8 mouse cellular contexts compared by ENCODE assay signal in genomic region chr7:135651831-135652511, GRCm38 (mm10).
DNase-seq lines count a peak whose midpoint lies in the region; ATAC-seq and TF ChIP-seq lines count a peak whose summit lies in the region.

No protein-coding gene starts in this region.

- no peak for TF ChIP-seq EP300 in liver, embryonic 14.5 days (IDR thresholded peaks at IDR 0.05; ENCODE audit: low read depth)

- peak overlapping the region; percentile 47 for H3K9ac ChIP-seq in heart, embryonic 16.5 days (ENCODE audit: low read length)
- no peak overlapping the region for H3K9ac ChIP-seq in liver, embryonic 14.5 days (replicated peaks)

- H3K36me3 ChIP-seq in heart, embryonic 16.5 days (ENCODE audit: control insufficient read depth, insufficient read depth), result no peaks in the 10 kb centered on the region
- no peaks in the 10 kb centered on the region for H3K36me3 ChIP-seq in liver, embryonic 14.5 days (replicated peaks; ENCODE audit: control insufficient read depth, insufficient read depth, low read depth)

- peak overlapping the region; percentile 42 for H3K4me2 ChIP-seq in heart, embryonic 16.5 days (ENCODE audit: low read depth, low read length)
- H3K4me2 ChIP-seq in liver, embryonic 14.5 days (ENCODE audit: low read depth), result 0 out of 2 replicates have a peak overlapping the region, but pooled peaks have one; percentile 2

- peak; percentile 10 for DNase-seq in kidney, adult 18-20 months
- DNase-seq in kidney, adult 11 months, result no peak
- DNase-seq in liver, embryonic 14.5 days (ENCODE audit: low read depth in 3 of 3, low spot score in 3 of 3), result no peak
- peak; percentile 67 to 70 for DNase-seq in spleen, postnatal 36 days (ENCODE audit: low spot score in 2 of 2)
- DNase-seq in testis, postnatal 10 days (ENCODE audit: low spot score), result no peak
- DNase-seq in right cerebral cortex, postnatal 10 days (ENCODE audit: low spot score in 2 of 2), result no peak

- H3K9me3 ChIP-seq in heart, embryonic 16.5 days (replicated peaks; ENCODE audit: control insufficient read depth, low read length), result no peaks in the 10 kb centered on the region
- no peaks in the 10 kb centered on the region for H3K9me3 ChIP-seq in liver, embryonic 14.5 days (ENCODE audit: control insufficient read depth, low read length)

- peak; percentile 23; the same call in 1 of the 2 replicates for ATAC-seq in heart, embryonic 16.5 days (replicated peaks; ENCODE audit: extremely low read depth, insufficient read depth, low FRiP score)
- no peak for ATAC-seq in liver, embryonic 14.5 days (ENCODE audit: insufficient read depth)
- no peak for ATAC-seq in frontal cortex, adult (ENCODE audit: low TSS enrichment)

- 49% methylated on average over 18 of the region's 18 CpGs for WGBS in heart, embryonic 16.5 days
- 51% methylated on average over 18 of the region's 18 CpGs for WGBS in liver, embryonic 14.5 days (ENCODE audit: insufficient replicate concordance)

- no peaks in the 10 kb centered on the region for H3K27me3 ChIP-seq in heart, embryonic 16.5 days (ENCODE audit: control insufficient read depth, insufficient read depth, low read length)
- H3K27me3 ChIP-seq in liver, embryonic 14.5 days (ENCODE audit: control insufficient read depth, insufficient read depth, low read length), result no peaks in the 10 kb centered on the region

- peak overlapping the region; percentile 73 for H3K27ac ChIP-seq in heart, embryonic 16.5 days (ENCODE audit: low read length)
- H3K27ac ChIP-seq in liver, embryonic 14.5 days, result no peak overlapping the region

- peak overlapping the region; percentile 43 for H3K4me3 ChIP-seq in heart, embryonic 16.5 days (ENCODE audit: low read length)
- peak overlapping the region; percentile 32; a peak in 3 of 4 replicates for H3K4me3 ChIP-seq in liver, embryonic 14.5 days (ENCODE audit: insufficient read depth in 1 of 2, low read depth in 2 of 2, low read length in 2 of 2)

- no peak for TF ChIP-seq CTCF in liver, embryonic 14.5 days (IDR thresholded peaks at IDR 0.05; ENCODE audit: low read depth)

- H3K4me1 ChIP-seq in heart, embryonic 16.5 days (ENCODE audit: control insufficient read depth, insufficient read depth, low read length), result no peaks in the 10 kb centered on the region
- H3K4me1 ChIP-seq in liver, embryonic 14.5 days (replicated peaks; ENCODE audit: control insufficient read depth in 2 of 2, insufficient read depth in 2 of 2, low read length in 1 of 2), result no peaks in the 10 kb centered on the region; a peak in 1 of 4 replicates

Comparison
In these comparisons a context has a peak if more than half of its experiments do, and no peak if none do; other contexts are left out.
1. DNase-seq: peak in kidney, adult 18-20 months (single experiment) and spleen, postnatal 36 days (2 of 2); none in kidney, adult 11 months (single experiment), liver, embryonic 14.5 days (0 of 3), testis, postnatal 10 days (single experiment) and right cerebral cortex, postnatal 10 days (0 of 2).